Mouse (Mus musculus): ENCODE data around the gene Hist1h4j.

The Hist1h4j gene

GRCm38 (mm10) chr13:21727948-21728572 lies 6.8 kb upstream of the Hist1h4j start:
- no peak for DNase-seq

DNA sequence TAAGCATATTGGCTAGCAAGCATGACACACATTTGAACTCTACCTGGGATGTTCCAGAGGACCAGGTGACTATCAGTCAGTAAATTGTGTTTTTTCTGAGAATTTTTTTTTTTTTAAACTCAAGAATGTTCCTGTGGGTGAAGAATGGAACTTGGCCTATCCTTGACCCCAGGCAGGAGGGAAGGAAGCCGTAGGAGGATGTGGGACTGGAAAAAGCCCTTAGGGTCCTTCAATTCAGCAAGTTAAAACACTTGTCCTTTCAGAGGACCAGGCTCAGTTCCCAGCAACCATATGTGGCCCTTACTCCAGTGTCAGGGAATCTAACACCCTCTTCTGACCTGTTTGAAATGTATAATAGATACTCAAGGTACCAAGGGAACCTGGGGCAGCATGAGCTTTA lies 5.3 kb upstream of the Hist1h4j start:
- no peak for DNase-seq

DNA sequence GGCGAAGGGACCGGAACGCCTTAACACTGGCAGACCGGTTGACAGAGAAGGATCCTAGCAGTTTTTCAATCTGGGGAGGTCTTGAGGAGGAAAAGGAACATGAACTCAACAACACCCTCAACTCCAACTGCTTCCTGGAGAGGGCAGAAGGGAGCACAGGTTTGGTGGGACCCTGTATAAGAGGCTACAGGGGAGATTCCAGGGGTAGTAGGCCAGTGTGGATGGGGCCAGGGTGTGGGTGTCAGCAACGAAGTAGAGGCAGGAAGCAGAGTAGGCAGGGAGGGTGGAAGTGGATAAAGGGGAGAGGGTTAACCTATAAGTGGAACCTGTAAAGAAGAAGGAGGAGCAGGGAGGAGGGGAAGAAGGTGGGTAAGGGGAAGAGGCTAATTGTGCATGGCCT lies 1.4 kb upstream of the Hist1h4j start:
- DNase-seq: no peak

DNA sequence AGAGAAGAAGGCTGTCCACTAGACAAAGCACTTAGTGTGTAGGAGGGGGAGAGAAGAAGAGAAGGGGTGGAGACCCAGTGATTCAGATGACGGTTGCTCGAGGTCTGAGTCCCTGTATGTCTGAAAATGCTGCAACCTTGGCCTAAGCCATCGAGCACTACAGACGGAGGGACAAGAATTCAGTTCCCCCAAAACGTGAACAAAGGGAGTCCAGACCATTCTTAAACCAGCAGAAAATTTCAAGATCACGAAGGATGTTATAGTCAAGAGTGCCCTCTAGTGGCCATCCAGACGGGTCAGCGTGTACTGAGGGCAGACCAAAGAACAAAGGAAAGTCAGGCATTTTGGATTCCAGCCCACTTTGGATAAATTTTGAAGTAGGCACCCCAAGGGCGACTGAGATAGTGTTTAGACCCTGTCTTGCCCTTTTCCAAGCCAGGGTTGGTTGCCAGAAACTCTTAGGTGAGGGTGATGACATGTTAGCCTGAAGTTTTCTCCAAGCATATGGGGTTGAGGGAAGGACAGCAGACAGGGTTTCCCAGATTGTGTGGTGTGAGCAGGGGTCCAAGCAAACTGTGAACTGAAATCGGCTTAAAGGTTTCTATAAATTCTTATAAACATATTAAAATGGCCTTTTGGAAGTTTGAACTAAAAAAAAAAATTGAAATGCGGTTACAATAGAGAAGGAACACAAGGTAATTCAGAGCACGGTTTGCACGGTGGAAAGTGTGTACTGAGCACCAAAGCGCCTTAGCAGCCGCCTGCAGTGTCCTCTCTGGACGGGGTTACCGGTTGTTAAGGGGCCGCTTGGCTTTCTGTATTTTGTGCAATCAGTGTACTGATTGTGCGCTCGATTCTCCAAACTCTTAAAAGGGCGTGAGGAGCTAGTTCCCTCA lies 606 bp upstream of the Hist1h4j start:
- peak; percentile 84 for DNase-seq

GRCm38 (mm10) chr13:21745006-21745405 lies 10.1 kb downstream of the Hist1h4j start:
- no peak for DNase-seq

DNA sequence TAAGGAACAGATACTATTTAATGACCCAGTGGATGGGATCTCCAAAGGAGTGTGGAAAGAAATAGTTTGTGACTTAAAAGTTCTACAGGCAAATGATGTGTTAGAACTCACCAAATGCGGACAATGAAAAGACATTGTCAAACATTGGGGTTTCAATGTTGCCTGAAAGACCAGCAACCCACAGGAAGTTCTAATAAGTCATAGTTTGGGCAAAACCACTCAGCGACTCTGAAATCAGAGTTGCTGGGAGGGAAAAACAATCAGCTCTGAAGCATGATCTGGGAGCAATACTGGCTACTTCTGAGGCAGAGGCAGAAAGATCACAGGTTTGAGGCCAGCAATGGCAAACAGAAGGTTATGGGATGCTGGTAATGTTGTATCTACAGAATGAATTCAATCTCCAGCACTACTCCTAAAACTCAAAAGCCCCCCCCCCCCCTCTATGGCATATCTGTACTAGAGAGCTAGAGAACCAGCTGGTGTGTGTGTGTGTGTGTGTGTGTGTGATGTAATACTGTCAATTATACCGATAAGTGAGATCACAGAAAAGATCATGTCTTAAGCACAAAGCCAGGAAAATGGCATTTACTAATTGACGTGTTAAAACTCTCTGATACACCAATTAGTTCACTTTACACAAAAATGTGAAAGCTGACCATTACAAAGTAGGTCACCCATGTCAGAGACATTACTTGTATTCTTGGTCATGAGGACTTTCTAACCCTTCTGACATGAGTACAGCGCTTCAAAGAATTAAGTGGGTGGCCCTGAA lies 14.7 kb downstream of the Hist1h4j start:
- DNase-seq: no peak

GRCm38 (mm10) chr13:21750159-21751017 lies 15.5 kb downstream of the Hist1h4j start, which contains the start of gene Hist1h4k:
Gene Hist1h4k (minus strand): TSS chr13:21750505.
- DNase-seq: peak; percentile 94

DNA sequence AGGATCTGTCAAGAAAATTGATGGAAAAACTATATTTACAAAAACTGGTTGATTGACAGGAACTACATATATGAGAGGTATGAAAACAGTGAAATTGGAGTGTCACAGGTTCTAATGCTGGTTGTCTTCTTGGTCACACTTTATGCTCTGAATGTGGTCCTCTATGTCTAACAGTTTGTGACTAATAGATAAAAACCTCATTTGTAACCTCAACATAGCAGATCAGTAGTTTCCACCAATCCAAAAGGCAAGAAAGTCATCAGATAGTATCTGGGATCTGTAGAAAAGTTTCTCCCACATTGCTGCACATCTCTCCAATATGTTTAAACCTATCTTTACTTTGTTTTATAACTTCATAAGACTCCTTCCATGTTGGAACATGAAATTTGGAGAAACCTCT lies 16.6 kb downstream of the Hist1h4j start:
- no peak for DNase-seq

- no peak for DNase-seq
These were observed 17.0 kb downstream of the Hist1h4j start for GRCm38 (mm10) chr13:21751827-21752226.

- DNase-seq: no peak
These were observed 17.5 kb downstream of the Hist1h4j start for GRCm38 (mm10) chr13:21752356-21752755.

- DNase-seq: no peak
These were observed 18.2 kb downstream of the Hist1h4j start for GRCm38 (mm10) chr13:21753051-21753523.

- peak; percentile 67 for DNase-seq
These were observed 18.8 kb downstream of the Hist1h4j start, which contains the start of the genes Hist1h2ak and Hist1h2bn for GRCm38 (mm10) chr13:21753524-21754285. Gene Hist1h2ak (minus strand): TSS chr13:21753827. Gene Hist1h2bn (plus strand): TSS chr13:21754123.

DNA sequence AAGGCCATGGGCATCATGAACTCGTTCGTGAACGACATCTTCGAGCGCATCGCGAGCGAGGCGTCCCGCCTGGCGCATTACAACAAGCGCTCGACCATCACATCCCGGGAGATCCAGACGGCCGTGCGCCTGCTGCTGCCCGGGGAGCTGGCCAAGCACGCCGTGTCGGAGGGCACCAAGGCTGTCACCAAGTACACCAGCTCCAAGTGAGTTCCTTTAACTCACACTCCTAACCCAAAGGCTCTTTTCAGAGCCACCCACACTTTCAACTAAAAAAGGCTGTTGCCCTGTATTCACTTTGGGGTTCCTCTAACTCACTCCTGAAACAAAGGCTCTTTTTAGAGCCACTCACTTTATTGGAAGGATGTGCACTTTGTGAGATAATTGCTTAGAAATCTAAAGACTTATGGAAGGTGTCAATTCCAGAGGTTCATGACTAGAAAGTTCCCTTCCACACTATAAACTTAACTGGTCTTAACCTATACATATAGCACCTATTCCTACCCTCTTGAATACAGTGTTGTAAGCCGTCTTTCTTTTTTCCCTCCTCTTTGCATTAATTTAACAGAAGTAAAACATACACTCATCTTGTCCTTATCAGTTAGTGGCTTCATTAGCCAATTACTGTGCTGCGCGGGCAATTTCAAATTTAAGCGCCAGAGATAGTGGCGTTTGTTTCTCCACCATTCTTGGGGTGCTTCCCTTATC lies 19.6 kb downstream of the Hist1h4j start:
- peak; percentile 61 for DNase-seq

DNA sequence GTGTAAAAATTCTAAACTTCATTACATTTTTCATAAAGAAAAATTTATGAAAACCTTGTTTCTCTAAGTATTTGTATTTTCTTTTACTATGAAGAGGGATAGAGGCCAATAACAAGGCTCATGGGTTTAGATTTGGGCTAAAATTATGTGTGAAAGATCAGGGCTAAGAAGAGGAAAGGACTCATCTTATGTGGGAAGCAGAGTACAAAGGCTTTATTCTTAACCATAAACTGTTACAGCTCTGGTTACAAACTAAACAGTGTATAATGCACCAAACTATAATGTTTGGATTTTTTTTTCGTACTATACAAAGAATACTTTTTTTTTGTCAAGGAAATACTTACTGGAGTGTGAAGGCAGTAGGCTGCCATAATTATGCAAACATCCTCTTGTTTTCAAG lies 20.8 kb downstream of the Hist1h4j start:
- no peak for DNase-seq

DNA sequence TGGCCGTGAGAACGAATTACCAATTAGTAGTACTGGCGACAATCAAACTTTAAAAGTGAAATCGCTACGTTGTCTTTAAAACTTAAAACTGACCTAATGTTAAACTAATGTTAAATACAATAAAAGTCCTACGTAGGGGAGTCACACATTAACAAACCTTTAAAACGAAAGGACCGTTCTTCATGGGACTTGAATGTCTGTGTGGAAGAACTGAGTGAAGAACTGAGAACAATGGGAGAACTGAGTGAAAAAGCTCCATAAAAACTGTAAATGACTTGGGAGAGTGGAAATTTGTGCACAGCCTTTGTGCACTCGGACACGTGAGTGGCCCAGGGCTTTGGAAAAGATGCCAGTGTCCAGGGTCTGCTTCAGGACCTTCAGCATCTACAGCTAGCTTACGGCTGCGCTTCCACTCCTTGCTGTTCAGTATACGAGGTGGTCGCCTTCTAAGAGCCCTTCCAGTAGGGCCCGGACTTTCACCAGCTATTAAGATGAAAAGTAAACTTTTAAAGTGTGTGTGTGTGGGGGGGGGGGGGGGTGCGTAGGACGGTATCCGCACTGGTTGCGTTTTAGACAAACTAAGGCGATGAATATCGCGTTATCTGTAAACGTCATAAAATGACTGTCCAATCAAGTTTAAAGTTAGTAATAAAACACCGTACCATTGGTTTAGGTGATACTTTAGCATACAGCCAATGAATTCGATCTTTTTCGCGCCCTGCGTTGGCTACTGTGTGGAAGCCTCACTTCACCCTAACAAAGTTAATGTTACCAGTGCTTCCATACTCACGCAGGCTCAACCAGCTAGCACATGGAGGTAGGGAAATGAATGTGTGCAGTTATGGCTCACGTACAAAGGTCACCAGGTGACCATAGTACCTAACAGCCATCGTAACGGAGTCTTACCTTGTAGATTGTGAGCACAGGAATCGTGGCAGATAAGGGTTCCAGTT lies 44.2 kb downstream of the Hist1h4j start:
- peak; percentile 80 for DNase-seq

DNA sequence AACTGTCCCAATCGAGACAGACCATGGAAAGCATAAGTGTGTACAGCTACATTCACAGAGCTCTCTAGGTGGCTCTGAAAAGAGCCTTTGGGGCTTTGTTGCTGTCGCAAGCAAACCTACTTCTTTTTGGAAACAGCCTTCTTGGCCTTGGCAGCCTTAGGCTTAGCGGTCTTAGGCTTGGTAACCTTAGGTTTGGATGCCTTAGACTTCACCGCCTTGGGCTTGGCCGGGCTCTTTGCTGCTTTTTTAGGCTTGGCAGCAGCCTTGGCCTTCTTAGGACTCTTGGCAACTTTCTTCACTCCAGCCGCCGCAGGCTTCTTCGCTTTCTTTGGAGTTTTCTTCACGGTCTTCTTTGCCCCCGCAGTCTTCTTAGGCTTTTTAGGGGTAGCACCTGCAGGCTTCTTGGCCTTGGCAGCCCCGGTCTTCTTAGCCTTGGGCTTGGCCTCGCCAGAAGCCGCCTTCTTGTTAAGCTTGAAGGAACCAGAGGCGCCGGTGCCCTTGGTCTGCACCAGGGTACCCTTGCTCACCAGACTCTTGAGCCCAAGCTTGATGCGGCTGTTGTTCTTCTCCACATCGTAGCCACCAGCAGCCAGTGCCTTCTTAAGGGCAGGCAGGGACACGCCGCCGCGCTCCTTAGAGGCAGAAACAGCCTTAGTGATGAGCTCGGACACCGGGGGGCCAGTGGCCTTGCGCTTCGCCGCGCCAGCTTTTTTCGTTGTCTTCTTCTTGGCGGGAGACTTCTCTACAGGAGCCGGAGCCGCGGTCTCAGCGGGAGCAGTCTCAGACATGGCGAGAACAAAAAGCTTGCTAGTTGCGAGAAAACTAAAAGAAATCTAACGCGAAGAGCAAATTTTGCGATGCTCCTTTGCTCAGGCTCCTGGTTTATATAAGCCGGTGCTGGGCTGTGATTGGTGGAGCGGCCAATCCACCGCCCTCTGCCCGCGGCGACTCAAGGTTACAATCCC lies 45.2 kb downstream of the Hist1h4j start, which contains the start of gene Hist1h1b:
Hist1h1b (minus strand) TSS at position 859 of the 965 bp plus-strand sequence.
- DNase-seq: peak; percentile 69

- DNase-seq: no peak
These were observed 46.2 kb downstream of the Hist1h4j start for GRCm38 (mm10) chr13:21781021-21781555.

- no peak for DNase-seq
These were observed 46.8 kb downstream of the Hist1h4j start for GRCm38 (mm10) chr13:21781639-21782038.

Data from kidney, postnatal 10 days (tissue).